14 mouse cellular contexts compared by ENCODE assay signal in the genomic region with DNA sequence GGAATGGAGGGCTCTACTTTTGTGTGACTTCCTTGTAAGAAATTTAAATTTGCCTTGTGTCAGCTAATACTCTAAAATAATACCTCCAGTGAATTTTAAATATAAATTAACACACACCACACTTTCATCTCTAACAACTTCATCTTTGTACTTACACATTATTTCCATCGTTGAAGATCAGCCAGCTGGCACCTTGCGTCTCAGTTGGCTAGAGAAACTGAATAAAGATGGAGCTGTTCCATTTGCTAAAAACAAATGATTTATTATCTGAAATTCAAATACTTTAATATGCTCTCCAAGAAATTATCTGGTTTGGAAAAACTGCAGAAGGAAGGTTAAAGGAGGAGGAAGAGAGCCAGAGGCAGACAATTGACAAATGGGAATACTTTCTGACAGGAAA.
DNase-seq lines count a peak whose midpoint lies in the region; ATAC-seq and TF ChIP-seq lines count a peak whose summit lies in the region.
"Had no signal": no experiment of that assay in that cellular context is flagged by ENCODE, and none has a peak within 500 bp of the region (broad histone marks: within the 10 kb centered on the region; RNA-seq: fewer than 3 reads in every experiment).

No protein-coding gene starts in this region.

- H3K4me3 ChIP-seq in forebrain, embryonic 14.5 days (ENCODE audit: low read depth, low read length) = no peak overlapping the region
- no peak overlapping the region for H3K4me3 ChIP-seq in forebrain, embryonic 11.5 days (ENCODE audit: low read depth, low read length)
- H3K4me3 ChIP-seq in layer of hippocampus, adult 2 months = no peak overlapping the region
- H3K4me3 ChIP-seq: erythroblast, embryonic 14.5 days; heart, embryonic 10.5 days; limb, embryonic 12.5 days; midbrain, embryonic 13.5 days had no signal

- 78% methylated on average over 2 of the region's 2 CpGs for WGBS in forebrain, embryonic 14.5 days
- 97% methylated on average over 2 of the region's 2 CpGs for WGBS in forebrain, embryonic 11.5 days

- DNase-seq in forebrain, embryonic 14.5 days (ENCODE audit: low spot score) = peak; percentile 51
- no peak for DNase-seq in forebrain, embryonic 11.5 days (ENCODE audit: low spot score)
- peak in 1 of 2 experiments; percentile 18 for DNase-seq in layer of hippocampus, adult 2 months (ENCODE audit: low spot score in 2 of 2)
- DNase-seq in layer of hippocampus, postnatal 10 days (ENCODE audit: low spot score in 2 of 2) = no peak
- DNase-seq in urinary bladder, postnatal 14 days (ENCODE audit: low spot score) = peak; percentile 6
- DNase-seq in urinary bladder, postnatal 4 days (ENCODE audit: low spot score in 2 of 2) = no peak
- no peak for DNase-seq in testis, postnatal 10 days (ENCODE audit: low spot score)
- DNase-seq: gastrocnemius, postnatal 14 days; liver, postnatal 0 days had no signal

- no peak overlapping the region for H3K27ac ChIP-seq in forebrain, embryonic 14.5 days (ENCODE audit: low read depth, low read length)
- no peak overlapping the region for H3K27ac ChIP-seq in forebrain, embryonic 11.5 days (ENCODE audit: low read depth, low read length)
- 0 out of 2 replicates have a peak overlapping the region, but pooled peaks have one; percentile 23 for H3K27ac ChIP-seq in layer of hippocampus, adult 2 months
- H3K27ac ChIP-seq: heart, embryonic 10.5 days; limb, embryonic 12.5 days; midbrain, embryonic 13.5 days had no signal

- no peaks in the 10 kb centered on the region for H3K9me3 ChIP-seq in forebrain, embryonic 14.5 days (replicated peaks; ENCODE audit: control insufficient read depth, low read length)
- no peaks in the 10 kb centered on the region for H3K9me3 ChIP-seq in forebrain, embryonic 11.5 days (ENCODE audit: control insufficient read depth, low read length)
- H3K9me3 ChIP-seq: heart, embryonic 10.5 days; limb, embryonic 12.5 days; midbrain, embryonic 13.5 days had no signal

- ATAC-seq in forebrain, embryonic 14.5 days = no peak
- no peak for ATAC-seq in forebrain, embryonic 11.5 days (replicated peaks; ENCODE audit: low FRiP score)
- ATAC-seq in erythroid progenitor cell, adult 5-6 weeks (replicated peaks; ENCODE audit: low FRiP score, poor library complexity, severe bottlenecking) = no peak
- ATAC-seq: liver, postnatal 0 days; midbrain, embryonic 13.5 days had no signal

- no peaks in the 10 kb centered on the region for H3K27me3 ChIP-seq in forebrain, embryonic 14.5 days (replicated peaks; ENCODE audit: control insufficient read depth, insufficient read depth, low read length)
- no peaks in the 10 kb centered on the region for H3K27me3 ChIP-seq in forebrain, embryonic 11.5 days (ENCODE audit: control insufficient read depth, insufficient read depth, low read length)
- H3K27me3 ChIP-seq: limb, embryonic 12.5 days; midbrain, embryonic 13.5 days had no signal

- TF ChIP-seq CTCF in layer of hippocampus, adult 2 months (conservative IDR thresholded peaks at IDR 0.05) = no peak

- no peaks in the 10 kb centered on the region for H3K36me3 ChIP-seq in forebrain, embryonic 14.5 days (ENCODE audit: control insufficient read depth, insufficient read depth, low read length)
- H3K36me3 ChIP-seq in forebrain, embryonic 11.5 days (ENCODE audit: control insufficient read depth, insufficient read depth, low read length) = no peaks in the 10 kb centered on the region
- H3K36me3 ChIP-seq: heart, embryonic 10.5 days; limb, embryonic 12.5 days; midbrain, embryonic 13.5 days had no signal

- no peak overlapping the region for H3K4me2 ChIP-seq in forebrain, embryonic 14.5 days (ENCODE audit: low read length)
- H3K4me2 ChIP-seq in forebrain, embryonic 11.5 days (ENCODE audit: low read depth, low read length, severe bottlenecking) = no peak overlapping the region
- H3K4me2 ChIP-seq: limb, embryonic 12.5 days; midbrain, embryonic 13.5 days had no signal

- H3K9ac ChIP-seq in forebrain, embryonic 14.5 days (ENCODE audit: low read length) = no peak overlapping the region
- H3K9ac ChIP-seq in forebrain, embryonic 11.5 days (ENCODE audit: low read length) = no peak overlapping the region
- H3K9ac ChIP-seq: limb, embryonic 12.5 days; liver, postnatal 0 days; midbrain, embryonic 13.5 days had no signal

- H3K4me1 ChIP-seq in forebrain, embryonic 14.5 days (ENCODE audit: control insufficient read depth, insufficient read depth, low read length) = no peaks in the 10 kb centered on the region
- no peaks in the 10 kb centered on the region for H3K4me1 ChIP-seq in forebrain, embryonic 11.5 days (replicated peaks; ENCODE audit: control insufficient read depth, insufficient read depth, low read length)
- H3K4me1 ChIP-seq: heart, embryonic 10.5 days; limb, embryonic 12.5 days; midbrain, embryonic 13.5 days had no signal

Comparison
In these comparisons a context has a peak if more than half of its experiments do, and no peak if none do; other contexts are left out.
1. DNase-seq: peak in forebrain, embryonic 14.5 days (single experiment) and urinary bladder, postnatal 14 days (single experiment); none in forebrain, embryonic 11.5 days (single experiment), layer of hippocampus, postnatal 10 days (0 of 2), urinary bladder, postnatal 4 days (0 of 2) and testis, postnatal 10 days (single experiment).